Mouse (Mus musculus) midbrain, embryonic 14.5 days (tissue): ENCODE measurements at regions not wholly inside any gene's neighbourhood (a gene's known extent, or its start where the extent isn't known, plus 50 kb on each side); places are given as distances from the start of the nearest gene placed in this dataset.

Source experiments
- ATAC-seq: fragments of 200-750 bp; cut with Nextera tagmentation; 2 replicates; pipeline ENCODE4 v1.8.0; 2017; ENCODE audit warnings: moderate number of reproducible peaks, moderate library complexity; ENCODE audit not compliant: low FRiP score, low TSS enrichment
- DNase-seq: peaks from one replicate; pipeline ENCODE4 v3.0.0-alpha.2; 2015
- H3K27ac ChIP-seq: fragments of 300-500 bp; sonication (generic); replicated peaks from 2 replicates; pipeline ENCODE4 v1.5.1; 2014; ENCODE audit warnings: mild to moderate bottlenecking, low read depth, low read length, moderate library complexity
- H3K27me3 ChIP-seq: fragments of 300-500 bp; sonication (generic); 2 replicates; pipeline ENCODE4 v1.6.1; 2014; ENCODE audit warnings: low read length, control low read depth, mixed read lengths; ENCODE audit not compliant: control insufficient read depth, insufficient read depth
- H3K36me3 ChIP-seq: fragments of 300-500 bp; sonication (generic); 2 replicates; pipeline ENCODE4 v1.6.1; 2014; ENCODE audit warnings: low read length, control low read depth; ENCODE audit not compliant: control insufficient read depth, insufficient read depth
- H3K4me1 ChIP-seq: fragments of 300-500 bp; sonication (generic); 2 replicates; pipeline ENCODE4 v1.6.1; 2014; ENCODE audit warnings: mild to moderate bottlenecking, antibody characterized with exemption, low read length, control low read depth; ENCODE audit not compliant: control insufficient read depth, insufficient read depth
- H3K4me2 ChIP-seq: fragments of 300-500 bp; sonication (generic); 2 replicates; pipeline ENCODE4 v1.6.1; 2014; ENCODE audit warnings: mild to moderate bottlenecking, low read length, moderate library complexity
- H3K4me3 ChIP-seq: fragments of 300-500 bp; sonication (generic); replicated peaks from 2 replicates; pipeline ENCODE4 v1.5.1; 2014; ENCODE audit warnings: low read depth, low read length
- H3K9ac ChIP-seq: fragments of 300-500 bp; sonication (generic); replicated peaks from 2 replicates; pipeline ENCODE4 v1.6.1; 2014; ENCODE audit warnings: mild to moderate bottlenecking, low read length, moderate library complexity
- H3K9me3 ChIP-seq: fragments of 300-500 bp; sonication (generic); 2 replicates; pipeline ENCODE4 v1.6.1; 2016; ENCODE audit warnings: low read length, control low read depth, mixed read lengths; ENCODE audit not compliant: control insufficient read depth
- WGBS: fragments of 180-500 bp; shearing (Covaris S2); extraction: QIAGEN DNeasy Blood & Tissue Kit; methylation state at CpG from one replicate; pipeline ENCODE4 v1.1.7; 2014; 5-methylcytosine and 5-hydroxymethylcytosine counted together

- no peak overlapping the region for H3K9ac ChIP-seq
- no peaks in the 10 kb centered on the region for H3K27me3 ChIP-seq
- DNase-seq = no peak
- no peaks in the 10 kb centered on the region for H3K9me3 ChIP-seq
- no peaks in the 10 kb centered on the region for H3K36me3 ChIP-seq
- no peaks in the 10 kb centered on the region for H3K4me1 ChIP-seq
- 62% methylated on average over 1 of the region's 1 CpGs for WGBS
- ATAC-seq = no peak
- no peak overlapping the region for H3K27ac ChIP-seq
- H3K4me3 ChIP-seq = no peak overlapping the region
- H3K4me2 ChIP-seq = no peak overlapping the region
Observed at GRCm38 (mm10) chr17:41629691-41630090, 686.1 kb upstream of the Ptchd4 start.

DNA sequence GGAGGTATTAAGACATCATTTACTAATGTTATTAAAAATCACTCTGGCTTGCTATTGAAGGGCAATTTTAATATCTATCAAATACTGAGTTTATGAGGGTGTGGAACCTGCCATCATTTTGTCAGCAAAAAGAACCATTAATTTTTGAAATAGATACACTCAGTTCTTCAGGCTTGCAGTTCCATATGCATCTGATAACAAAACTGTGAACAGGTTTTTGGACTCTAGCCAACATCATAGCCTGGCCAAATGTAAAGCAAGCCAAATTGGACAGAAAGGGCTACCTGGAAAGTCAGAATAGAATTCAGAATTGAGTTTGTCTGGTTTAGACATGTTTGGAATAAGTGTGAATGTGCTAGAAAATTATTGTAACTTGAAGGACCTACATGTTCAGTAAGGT is 688.2 kb upstream of the Ptchd4 start:
- ATAC-seq (no peak), DNase-seq (peak; percentile 1)
- H3K27me3 ChIP-seq = no peaks in the 10 kb centered on the region
- no peak overlapping the region for H3K4me3 ChIP-seq
- no peaks in the 10 kb centered on the region for H3K4me1 ChIP-seq
- H3K4me2 ChIP-seq = no peak overlapping the region
- no peaks in the 10 kb centered on the region for H3K9me3 ChIP-seq
- no peaks in the 10 kb centered on the region for H3K36me3 ChIP-seq
- no peak overlapping the region for H3K9ac ChIP-seq
- no peak overlapping the region for H3K27ac ChIP-seq

DNA sequence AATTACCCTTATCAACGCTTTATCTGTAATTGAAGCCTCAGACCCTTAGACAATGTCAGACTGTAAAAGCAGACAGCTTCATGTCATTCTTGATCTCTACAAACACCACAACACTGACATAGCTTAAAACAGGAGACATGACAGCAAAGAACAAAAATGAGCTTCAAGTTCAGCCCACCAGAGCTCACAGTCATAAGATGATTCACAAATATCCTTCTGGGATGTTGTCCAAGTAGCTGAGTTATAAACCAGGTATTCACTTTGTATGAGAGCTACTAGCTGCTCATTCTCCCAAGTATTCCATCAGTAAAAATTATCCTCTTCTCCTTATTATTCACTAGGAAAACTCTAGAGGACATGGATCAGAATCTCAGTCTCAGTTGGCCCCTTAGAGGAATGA is 659.6 kb upstream of the Cenpq start:
- Histone ChIP-seq H3K36me3 (no peaks in the 10 kb centered on the region), H3K27me3 (no peaks in the 10 kb centered on the region), H3K9me3 (no peaks in the 10 kb centered on the region), H3K9ac (no peak overlapping the region), H3K4me1 (no peaks in the 10 kb centered on the region), H3K4me2 (no peak overlapping the region), H3K4me3 (no peak overlapping the region), H3K27ac (no peak overlapping the region)
- DNase-seq (no peak), ATAC-seq (no peak)
- 89% methylated on average over 1 of the region's 1 CpGs for WGBS
